Mouse (Mus musculus): ENCODE measurements around the gene Eef1a2.
"Not testable (repeated sequence)": the region's sequence is repeated elsewhere in the genome, so short reads cannot be mapped to it uniquely, and the experiment has no call there.

Eef1a2 gene

GRCm38 (mm10) chr2:181156248-181157121, at the start of gene Eef1a2:
Eef1a2 (minus strand) TSS chr2:181157014.
- no peak for DNase-seq (ENCODE audit: low spot score in 2 of 2)

GRCm38 (mm10) chr2:181206118-181206517, 49.3 kb upstream of the Eef1a2 start:
- DNase-seq (ENCODE audit: low spot score in 2 of 2) = no peak

- no peak for DNase-seq (ENCODE audit: low spot score in 2 of 2)
Observed at GRCm38 (mm10) chr2:181205678-181206077, 48.9 kb upstream of the Eef1a2 start.

GRCm38 (mm10) chr2:181202886-181203285, 46.1 kb upstream of the Eef1a2 start:
- DNase-seq (ENCODE audit: low spot score in 2 of 2) = no peak

- DNase-seq (ENCODE audit: low spot score in 2 of 2) = no peak
Observed at GRCm38 (mm10) chr2:181202422-181202821, 45.6 kb upstream of the Eef1a2 start, which contains the start of gene Ptk6. Ptk6 (minus strand) TSS chr2:181202789.

GRCm38 (mm10) chr2:181201606-181202005, 44.8 kb upstream of the Eef1a2 start:
- DNase-seq (ENCODE audit: low spot score in 2 of 2) = no peak

GRCm38 (mm10) chr2:181196628-181197300, 40.0 kb upstream of the Eef1a2 start:
- no peak for DNase-seq (ENCODE audit: low spot score in 2 of 2)

GRCm38 (mm10) chr2:181193044-181193443, 36.2 kb upstream of the Eef1a2 start:
- no peak for DNase-seq (ENCODE audit: low spot score in 2 of 2)

- DNase-seq (ENCODE audit: low spot score in 2 of 2) = no peak
Observed at GRCm38 (mm10) chr2:181191936-181192335, 35.1 kb upstream of the Eef1a2 start.

- DNase-seq (ENCODE audit: low spot score in 2 of 2) = not testable (repeated sequence)
Observed at GRCm38 (mm10) chr2:181191385-181191784, 34.6 kb upstream of the Eef1a2 start.

- no peak for DNase-seq (ENCODE audit: low spot score in 2 of 2)
Observed at GRCm38 (mm10) chr2:181189321-181189720, 32.5 kb upstream of the Eef1a2 start.

- no peak for DNase-seq (ENCODE audit: low spot score in 2 of 2)
Observed at GRCm38 (mm10) chr2:181188681-181189080, 31.9 kb upstream of the Eef1a2 start.

GRCm38 (mm10) chr2:181187121-181188000, 30.5 kb upstream of the Eef1a2 start, which contains the start of gene Ppdpf:
Ppdpf (plus strand) TSS chr2:181187247.
- peak; percentile 90 to 92 for DNase-seq (ENCODE audit: low spot score in 2 of 2)

GRCm38 (mm10) chr2:181186635-181187034, 29.8 kb upstream of the Eef1a2 start:
- peak; percentile 73 to 83 for DNase-seq (ENCODE audit: low spot score in 2 of 2)

- no peak for DNase-seq (ENCODE audit: low spot score in 2 of 2)
Observed at GRCm38 (mm10) chr2:181180898-181181297, 24.1 kb upstream of the Eef1a2 start.

GRCm38 (mm10) chr2:181178471-181178870, 21.7 kb upstream of the Eef1a2 start:
- no peak for DNase-seq (ENCODE audit: low spot score in 2 of 2)

GRCm38 (mm10) chr2:181178015-181178414, 21.2 kb upstream of the Eef1a2 start:
- DNase-seq (ENCODE audit: low spot score in 2 of 2) = no peak

GRCm38 (mm10) chr2:181174646-181175045, 17.8 kb upstream of the Eef1a2 start:
- DNase-seq (ENCODE audit: low spot score in 2 of 2) = no peak

- no peak for DNase-seq (ENCODE audit: low spot score in 2 of 2)
Observed at GRCm38 (mm10) chr2:181166469-181166868, 9.7 kb upstream of the Eef1a2 start.

- no peak for DNase-seq (ENCODE audit: low spot score in 2 of 2)
Observed at GRCm38 (mm10) chr2:181160821-181161220, 4.0 kb upstream of the Eef1a2 start.

- no peak for DNase-seq (ENCODE audit: low spot score in 2 of 2)
Observed at GRCm38 (mm10) chr2:181159771-181160170, 3.0 kb upstream of the Eef1a2 start.

- no peak for DNase-seq (ENCODE audit: low spot score in 2 of 2)
Observed at GRCm38 (mm10) chr2:181159091-181159514, 2.3 kb upstream of the Eef1a2 start.

Measured in urinary bladder, postnatal 4 days (tissue).